Mouse (Mus musculus): ENCODE measurements around the gene Dido1. TPM values are rescaled to one million over a fixed set of nuclear protein-coding genes. Genes with fewer than 3 reads are reported as not detected.

Gene Dido1
- 25.2 and 26.8 TPM in 2 replicates for polyA plus RNA-seq (2015; fragmentation: Nextera tagmentation; extraction: Ambion mirVana)

DNA sequence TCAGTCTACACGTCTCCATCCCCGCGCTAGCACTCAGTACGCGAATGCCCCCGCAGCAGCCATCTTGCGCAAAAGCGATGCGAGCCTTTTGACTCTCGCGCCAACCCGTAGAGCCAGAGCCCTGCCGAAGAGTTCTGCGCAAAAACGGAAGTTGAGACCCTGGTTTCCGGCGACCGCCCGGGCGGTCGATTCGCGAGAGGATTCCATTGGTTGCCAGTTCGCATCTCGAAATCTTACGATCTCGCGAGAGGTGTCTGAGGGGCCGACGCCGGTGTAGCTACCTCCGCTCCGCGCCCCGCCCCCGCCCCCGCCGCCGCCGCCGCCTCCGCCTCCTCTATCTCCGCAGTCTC, at the start of gene Dido1, which contains the start of gene Gid8:
Dido1 (minus strand) TSS at position 77 of the 350 bp plus-strand sequence.
Gid8 (plus strand) TSS at position 195 of the 350 bp plus-strand sequence.
- peak within 1 kb of the TSS; percentile 69 for H3K4me2 ChIP-seq
- H3K27ac ChIP-seq = peak within 1 kb of the TSS; percentile 93
- peaks cover 8% of the 10 kb centered on the region; the same call in 1 of the 2 replicates for H3K36me3 ChIP-seq
- no peaks in the 10 kb centered on the region for H3K9me3 ChIP-seq
- under 1% methylated on average over 37 of the region's 43 CpGs for WGBS
- no peaks in the 10 kb centered on the region for H3K27me3 ChIP-seq (replicated peaks)
- peak within 1 kb of the TSS; percentile 100 for H3K9ac ChIP-seq
- peak; percentile 92 for ATAC-seq (ENCODE audit: insufficient read depth, low FRiP score, low read depth)
- peaks cover 21% of the 10 kb centered on the region for H3K4me1 ChIP-seq
- peak within 1 kb of the TSS; percentile 92 for H3K4me3 ChIP-seq (replicated peaks)

DNA sequence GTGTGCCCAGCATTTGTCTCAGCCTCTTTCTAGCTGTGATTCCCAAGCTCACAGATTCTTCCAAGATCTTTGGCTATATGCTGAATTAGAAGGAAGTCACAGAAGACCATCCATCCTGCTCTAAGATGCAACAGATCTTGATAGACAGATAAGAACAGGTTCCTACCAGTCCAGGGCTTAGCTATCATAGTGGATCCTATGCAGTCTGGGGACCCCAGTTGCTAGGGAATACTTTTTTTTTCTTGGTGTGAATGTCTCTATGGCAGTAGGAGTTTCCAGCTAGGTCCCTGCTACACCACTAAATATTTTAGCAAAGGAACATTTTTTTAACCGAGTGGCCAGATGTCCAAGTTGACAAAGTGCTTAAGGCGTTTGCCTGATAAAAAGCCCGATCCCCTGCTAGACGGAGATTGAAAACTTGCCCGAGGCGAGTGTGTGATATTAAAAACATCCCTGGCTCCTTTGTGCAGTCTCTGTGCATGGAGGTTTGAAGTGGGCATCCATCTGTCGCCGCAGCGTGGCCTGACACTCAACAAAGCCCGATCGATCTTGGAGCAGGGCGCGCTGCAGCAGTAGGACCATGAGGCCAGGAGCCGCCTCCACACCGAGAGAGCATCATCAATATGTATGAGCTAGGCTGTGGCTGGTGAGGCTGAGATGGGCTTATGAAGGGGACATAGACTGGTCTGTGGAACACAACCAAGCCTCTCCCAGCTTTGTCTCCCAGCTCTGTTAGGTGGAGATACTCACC, 48.9 kb upstream of the Dido1 start:
- H3K27ac ChIP-seq = no peak overlapping the region
- 49% methylated on average over 15 of the region's 15 CpGs for WGBS
- peaks cover 2% of the 10 kb centered on the region; the same call in 1 of the 2 replicates for H3K27me3 ChIP-seq (replicated peaks)
- H3K9me3 ChIP-seq = no peaks in the 10 kb centered on the region
- H3K4me3 ChIP-seq (replicated peaks) = no peak overlapping the region
- H3K4me1 ChIP-seq = no peaks in the 10 kb centered on the region
- ATAC-seq (ENCODE audit: insufficient read depth, low FRiP score, low read depth) = no peak
- no peak overlapping the region for H3K9ac ChIP-seq
- no peaks in the 10 kb centered on the region for H3K36me3 ChIP-seq
- H3K4me2 ChIP-seq = no peak overlapping the region

DNA sequence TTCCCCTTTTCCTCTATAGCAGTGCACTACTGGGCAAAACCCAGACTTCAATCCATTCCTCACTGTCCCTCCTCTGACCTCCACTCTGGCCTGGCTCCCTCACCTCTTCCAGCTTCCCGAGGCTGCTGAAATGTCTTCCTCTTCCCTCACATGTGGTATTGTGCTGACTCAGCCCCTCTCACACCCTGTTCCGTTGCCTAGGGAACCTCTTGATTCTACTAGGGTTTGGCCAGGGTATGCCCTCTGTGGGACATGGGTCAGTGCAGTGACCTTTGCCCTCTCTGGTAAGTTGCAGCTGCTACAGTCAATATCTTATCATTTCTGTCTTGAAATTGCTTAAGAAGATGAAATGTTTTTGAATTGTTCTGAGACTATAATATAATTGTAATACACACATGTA, 47.0 kb upstream of the Dido1 start:
- Histone ChIP-seq H3K9ac (no peak overlapping the region), H3K4me1 (no peaks in the 10 kb centered on the region), H3K36me3 (no peaks in the 10 kb centered on the region), H3K27ac (no peak overlapping the region), H3K4me2 (no peak overlapping the region), H3K4me3 (replicated peaks) (no peak overlapping the region), H3K9me3 (no peaks in the 10 kb centered on the region), H3K27me3 (replicated peaks) (peaks cover 2% of the 10 kb centered on the region; the same call in 1 of the 2 replicates)
- no peak for ATAC-seq (ENCODE audit: insufficient read depth, low FRiP score, low read depth)
- WGBS = 34% methylated on average over 2 of the region's 2 CpGs

DNA sequence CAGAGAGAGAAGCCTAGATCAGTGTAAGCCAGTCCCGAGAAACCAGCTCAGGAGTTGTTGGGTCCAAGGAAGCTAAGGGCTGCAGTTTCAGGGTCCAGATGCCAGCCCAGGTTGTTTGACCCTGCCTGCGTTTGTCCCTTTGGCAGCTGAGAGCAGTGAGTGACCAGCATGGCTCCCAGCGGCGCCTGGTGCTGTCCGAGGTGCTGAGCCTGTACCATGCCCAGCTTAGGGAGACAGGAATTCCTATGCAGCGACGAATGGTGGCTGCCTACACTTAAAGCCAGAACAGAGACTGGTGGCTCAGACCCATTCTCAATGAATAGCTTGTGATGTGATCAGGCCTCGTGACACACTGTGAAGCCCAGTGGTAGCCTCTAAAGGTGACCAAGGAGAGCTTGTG, 46.1 kb upstream of the Dido1 start:
- no peak overlapping the region for H3K4me2 ChIP-seq
- WGBS = 3% methylated on average over 8 of the region's 8 CpGs
- H3K4me3 ChIP-seq (replicated peaks) = no peak overlapping the region
- no peak overlapping the region for H3K9ac ChIP-seq
- H3K27me3 ChIP-seq (replicated peaks) = peaks cover 2% of the 10 kb centered on the region; the same call in 1 of the 2 replicates
- H3K27ac ChIP-seq = no peak overlapping the region
- no peaks in the 10 kb centered on the region for H3K9me3 ChIP-seq
- H3K36me3 ChIP-seq = no peaks in the 10 kb centered on the region
- no peaks in the 10 kb centered on the region for H3K4me1 ChIP-seq
- ATAC-seq (ENCODE audit: insufficient read depth, low FRiP score, low read depth) = no peak

DNA sequence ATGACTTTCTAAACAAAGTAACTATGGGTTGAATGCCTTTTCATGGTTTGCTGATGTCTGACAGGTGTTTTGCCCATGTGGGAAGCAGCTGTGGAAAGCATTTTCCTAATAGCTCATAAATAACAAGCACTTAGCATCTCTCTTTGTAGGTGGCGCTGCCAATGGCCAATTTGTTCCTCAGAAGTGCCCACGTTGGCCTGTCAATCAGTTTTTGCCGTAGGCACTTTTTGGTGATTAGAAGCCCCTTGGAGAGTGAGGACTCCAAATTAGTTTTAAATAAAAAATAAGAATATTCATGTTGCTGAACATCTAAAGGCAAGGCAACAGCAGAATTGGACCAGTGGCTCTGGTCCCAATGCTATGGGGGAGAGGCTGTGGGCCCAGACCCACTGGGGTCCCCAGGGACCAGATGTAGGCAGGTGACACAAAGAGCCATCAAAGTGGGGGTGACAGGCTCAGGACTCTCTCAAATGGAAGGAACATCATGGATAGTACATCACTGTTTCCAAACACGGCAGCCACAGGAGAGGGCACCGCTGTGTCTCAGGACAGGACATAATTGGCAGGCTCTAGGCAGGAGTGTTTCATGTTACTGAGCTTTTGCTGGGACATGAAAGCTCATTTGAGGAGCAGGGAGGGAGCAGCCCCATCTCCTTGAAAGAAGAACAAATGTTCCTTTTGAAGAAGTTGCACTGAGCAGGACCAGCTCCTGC, 45.3 kb upstream of the Dido1 start:
- Histone ChIP-seq H3K9ac (no peak overlapping the region), H3K9me3 (no peaks in the 10 kb centered on the region), H3K4me3 (replicated peaks) (no peak overlapping the region), H3K27ac (no peak overlapping the region), H3K27me3 (replicated peaks) (peaks cover 2% of the 10 kb centered on the region; the same call in 1 of the 2 replicates), H3K4me2 (no peak overlapping the region), H3K36me3 (no peaks in the 10 kb centered on the region), H3K4me1 (no peaks in the 10 kb centered on the region)
- ATAC-seq (ENCODE audit: insufficient read depth, low FRiP score, low read depth) = no peak
- WGBS = 79% methylated on average over 5 of the region's 5 CpGs

DNA sequence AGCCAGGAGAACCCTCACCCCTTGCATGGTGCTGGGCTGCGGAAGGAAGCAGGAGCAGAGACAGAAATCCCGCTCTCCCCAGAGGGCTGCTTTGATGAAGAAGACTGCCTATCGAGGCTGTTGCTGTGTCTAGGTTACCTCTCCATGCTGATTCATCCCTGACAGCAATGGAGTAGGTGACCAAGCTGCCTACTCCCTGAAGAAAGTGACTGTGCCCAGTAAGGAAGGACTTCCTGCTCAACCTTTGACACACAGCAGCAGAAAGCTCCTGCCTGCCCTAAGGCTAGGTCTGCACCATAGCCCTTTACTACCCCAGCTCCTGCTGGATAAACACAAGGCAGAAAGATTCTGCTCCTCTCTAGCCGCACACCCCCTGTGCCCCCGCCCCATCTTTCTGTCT, 39.1 kb upstream of the Dido1 start:
- Histone ChIP-seq H3K4me1 (no peaks in the 10 kb centered on the region), H3K27me3 (replicated peaks) (no peaks in the 10 kb centered on the region), H3K4me3 (replicated peaks) (no peak overlapping the region), H3K27ac (no peak overlapping the region), H3K9ac (no peak overlapping the region), H3K36me3 (no peaks in the 10 kb centered on the region), H3K9me3 (no peaks in the 10 kb centered on the region), H3K4me2 (no peak overlapping the region)
- ATAC-seq (ENCODE audit: insufficient read depth, low FRiP score, low read depth) = no peak
- 45% methylated on average over 5 of the region's 5 CpGs for WGBS

DNA sequence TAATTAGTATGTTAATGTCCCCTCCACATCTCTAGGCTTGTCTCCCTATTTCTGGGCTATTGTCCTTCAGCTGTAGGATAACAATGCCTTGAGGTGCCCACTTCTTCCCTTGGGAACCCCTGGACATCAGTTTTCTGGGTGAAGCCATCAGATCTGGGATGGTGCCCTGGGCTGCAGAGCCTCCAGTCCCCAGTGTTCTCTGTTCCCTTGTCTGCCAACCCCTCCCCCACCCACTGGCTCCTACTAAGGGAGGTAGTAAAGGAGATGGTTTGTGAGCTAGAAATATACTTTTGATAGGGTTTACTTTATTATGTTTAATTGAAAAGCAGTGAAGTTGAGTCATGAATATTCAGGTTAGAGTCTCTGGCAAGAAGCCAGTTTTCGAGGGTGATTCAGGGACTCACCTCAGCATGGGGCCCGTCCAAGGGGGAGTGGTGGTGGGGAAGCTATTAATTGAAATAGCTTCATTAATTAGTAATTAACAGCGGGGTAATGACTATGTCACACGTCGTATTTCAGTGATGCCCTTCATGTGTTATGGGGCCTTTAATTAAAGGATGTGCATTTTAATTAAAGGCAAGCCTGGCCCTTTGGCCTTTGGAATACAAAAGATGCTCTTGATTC, 36.9 kb upstream of the Dido1 start:
- Histone ChIP-seq H3K4me2 (no peak overlapping the region), H3K4me1 (no peaks in the 10 kb centered on the region), H3K9ac (no peak overlapping the region), H3K27me3 (replicated peaks) (no peaks in the 10 kb centered on the region), H3K4me3 (replicated peaks) (no peak overlapping the region), H3K9me3 (no peaks in the 10 kb centered on the region), H3K36me3 (no peaks in the 10 kb centered on the region), H3K27ac (no peak overlapping the region)
- WGBS = 47% methylated on average over 5 of the region's 5 CpGs
- no peak for ATAC-seq (ENCODE audit: insufficient read depth, low FRiP score, low read depth)

DNA sequence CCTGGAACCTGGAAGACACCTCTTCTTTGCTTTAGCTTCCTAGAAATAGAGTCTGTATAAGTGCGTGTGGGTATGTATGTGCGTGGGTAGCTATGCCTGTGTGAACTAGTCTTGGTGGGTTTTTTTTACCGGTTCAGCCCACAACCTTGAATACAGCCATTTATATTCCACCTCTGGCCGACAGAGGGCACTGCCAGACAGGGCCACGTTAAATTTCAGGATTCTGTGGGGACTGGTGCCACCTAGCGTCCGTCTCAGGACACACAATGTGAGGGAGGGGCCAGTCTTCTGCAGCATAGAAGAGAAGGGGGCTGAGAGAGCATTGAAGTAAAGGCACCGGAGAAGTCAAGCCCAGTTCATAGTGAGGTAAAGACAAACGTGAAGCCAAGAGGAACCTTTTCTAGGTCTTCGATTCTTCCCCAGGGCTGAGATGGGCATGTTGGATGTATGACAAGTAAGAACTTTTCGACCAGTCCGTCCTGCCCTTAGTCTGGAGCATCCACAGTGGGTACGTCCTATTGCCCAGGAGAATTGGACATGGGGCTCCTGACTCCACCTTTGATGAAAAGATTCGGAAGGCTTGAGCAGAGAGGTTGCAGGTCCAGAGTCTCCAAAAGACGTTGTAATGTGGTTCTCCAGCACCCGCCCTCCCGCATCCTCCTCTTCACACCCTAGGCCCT, 35.6 kb upstream of the Dido1 start:
- Histone ChIP-seq H3K9me3 (no peaks in the 10 kb centered on the region), H3K4me2 (no peak overlapping the region), H3K4me3 (replicated peaks) (no peak overlapping the region), H3K27me3 (replicated peaks) (no peaks in the 10 kb centered on the region), H3K36me3 (no peaks in the 10 kb centered on the region), H3K9ac (no peak overlapping the region), H3K4me1 (no peaks in the 10 kb centered on the region), H3K27ac (no peak overlapping the region)
- 34% methylated on average over 17 of the region's 17 CpGs for WGBS
- ATAC-seq (ENCODE audit: insufficient read depth, low FRiP score, low read depth) = peak; percentile 63; the same call in 1 of the 2 replicates

DNA sequence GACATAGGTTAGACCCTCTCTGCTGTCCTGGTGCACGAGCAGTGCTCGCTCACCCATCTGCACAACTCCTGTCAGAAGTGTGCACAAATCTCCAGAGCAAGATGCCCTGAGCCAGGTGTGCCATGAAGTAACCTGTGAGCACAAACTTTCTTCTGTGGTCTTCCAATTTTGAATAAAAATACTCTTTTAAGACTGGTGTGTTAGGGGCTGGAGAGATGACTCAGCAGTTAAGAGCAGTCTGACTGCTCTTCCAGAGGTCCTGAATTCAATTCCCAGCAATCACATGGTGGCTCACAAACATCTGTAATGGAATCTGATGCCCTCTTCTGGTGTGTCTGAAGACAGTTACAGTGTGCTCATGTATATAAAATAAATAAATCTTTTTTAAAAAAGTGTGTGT, 33.5 kb upstream of the Dido1 start:
- no peaks in the 10 kb centered on the region for H3K9me3 ChIP-seq
- 0 out of 2 replicates have a peak, but pooled peaks cover 4% of the 10 kb centered on the region for H3K27me3 ChIP-seq (replicated peaks)
- no peak overlapping the region for H3K4me2 ChIP-seq
- no peaks in the 10 kb centered on the region for H3K36me3 ChIP-seq
- no peak overlapping the region for H3K9ac ChIP-seq
- WGBS = 79% methylated on average over 2 of the region's 2 CpGs
- H3K27ac ChIP-seq = no peak overlapping the region
- ATAC-seq (ENCODE audit: insufficient read depth, low FRiP score, low read depth) = no peak
- no peak overlapping the region for H3K4me3 ChIP-seq (replicated peaks)
- H3K4me1 ChIP-seq = no peaks in the 10 kb centered on the region

DNA sequence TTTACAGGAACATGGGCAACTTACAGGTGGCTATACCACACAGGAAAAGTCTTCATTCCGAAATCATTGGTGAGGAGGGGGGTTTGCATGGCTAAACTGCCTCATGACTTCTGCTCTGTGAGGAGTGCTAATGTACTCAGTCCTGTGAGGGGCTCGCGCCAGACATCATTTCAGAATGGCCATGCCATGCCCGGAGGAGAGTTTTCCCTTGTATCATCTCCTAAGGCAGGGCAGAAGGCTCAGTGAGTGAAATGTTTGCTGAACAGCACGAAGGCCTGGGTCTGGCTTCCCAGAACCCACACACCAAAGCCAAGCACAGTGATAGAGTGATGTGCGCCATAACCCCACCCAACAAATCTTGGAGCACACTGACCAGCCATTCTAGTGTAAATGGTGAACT, 33.0 kb upstream of the Dido1 start:
- WGBS = 86% methylated on average over 6 of the region's 6 CpGs
- H3K9ac ChIP-seq = no peak overlapping the region
- H3K4me2 ChIP-seq = no peak overlapping the region
- H3K9me3 ChIP-seq = no peaks in the 10 kb centered on the region
- H3K27ac ChIP-seq = no peak overlapping the region
- no peak overlapping the region for H3K4me3 ChIP-seq (replicated peaks)
- no peaks in the 10 kb centered on the region for H3K36me3 ChIP-seq
- H3K27me3 ChIP-seq (replicated peaks) = 0 out of 2 replicates have a peak, but pooled peaks cover 4% of the 10 kb centered on the region
- no peaks in the 10 kb centered on the region for H3K4me1 ChIP-seq
- ATAC-seq (ENCODE audit: insufficient read depth, low FRiP score, low read depth) = no peak

DNA sequence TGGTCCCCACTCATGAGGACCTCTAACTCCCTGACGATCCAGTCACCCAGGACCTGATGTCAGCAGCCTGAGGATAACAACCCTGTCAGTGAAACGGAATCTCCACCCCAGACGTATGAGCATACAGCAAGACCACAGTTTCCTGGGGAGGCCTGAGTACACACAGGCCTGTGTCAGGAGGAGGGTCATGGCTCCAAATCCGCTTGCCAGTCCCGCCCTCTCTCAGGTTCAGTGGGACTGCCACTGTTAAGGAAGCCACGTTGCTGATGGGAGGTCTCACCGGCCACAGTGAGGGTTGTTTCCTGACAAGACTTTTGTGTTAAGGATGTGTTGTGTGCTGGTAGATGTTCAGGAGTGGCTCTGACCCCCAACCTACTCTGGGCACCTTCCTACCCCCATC, 31.6 kb upstream of the Dido1 start:
- WGBS = 64% methylated on average over 7 of the region's 7 CpGs

More for the DNA sequence above, 31.6 kb upstream of the Dido1 start:
- H3K27ac ChIP-seq = no peak overlapping the region
- H3K4me1 ChIP-seq = no peaks in the 10 kb centered on the region
- no peak overlapping the region for H3K4me3 ChIP-seq (replicated peaks)
- H3K9ac ChIP-seq = no peak overlapping the region
- H3K36me3 ChIP-seq = no peaks in the 10 kb centered on the region
- H3K27me3 ChIP-seq (replicated peaks) = 0 out of 2 replicates have a peak, but pooled peaks cover 4% of the 10 kb centered on the region
- no peaks in the 10 kb centered on the region for H3K9me3 ChIP-seq
- no peak for ATAC-seq (ENCODE audit: insufficient read depth, low FRiP score, low read depth)
- no peak overlapping the region for H3K4me2 ChIP-seq

All from stomach, embryonic 15.5 days (tissue).